9 mouse cellular contexts compared by ENCODE assay signal in the genomic region with DNA sequence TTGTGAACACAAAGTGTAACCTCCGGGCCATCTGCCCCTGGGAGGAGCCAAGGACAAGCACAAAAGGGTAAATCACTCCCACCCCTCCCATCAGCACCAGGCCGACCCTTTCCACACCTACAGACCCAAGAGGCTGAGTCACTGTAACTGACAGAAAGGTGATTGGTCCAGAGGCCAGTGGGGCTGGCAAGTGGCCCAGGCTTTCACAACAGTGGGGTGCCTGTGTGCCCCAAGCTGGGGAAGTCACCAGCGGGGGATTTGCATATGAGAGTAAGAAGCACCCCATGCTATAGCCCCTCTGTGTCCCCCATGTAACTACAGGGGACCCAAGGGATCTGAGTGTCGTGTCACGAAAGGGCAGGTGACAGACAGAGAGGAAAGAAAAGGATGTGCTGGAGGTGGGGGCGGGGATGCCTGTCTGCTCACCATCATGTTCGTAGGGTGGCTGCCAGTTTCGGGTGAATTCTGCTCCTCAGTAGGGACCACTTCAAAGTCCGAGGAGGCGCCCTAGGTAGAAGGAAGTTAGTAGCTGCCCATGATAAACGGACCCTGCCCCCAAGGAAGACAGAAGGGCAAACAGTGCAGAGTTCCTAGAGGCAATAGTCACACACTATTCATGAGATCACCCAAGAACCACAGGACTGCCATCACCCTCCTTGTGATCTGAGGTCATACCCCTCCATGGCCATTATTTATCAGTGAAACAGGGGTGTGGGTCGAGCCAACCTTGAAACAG. TPM values are rescaled to one million over a fixed set of nuclear protein-coding genes. Genes with fewer than 3 reads are reported as not detected.
A peak's percentile ranks its signal among the peaks of the same experiment; 100 is the strongest.
DNase-seq lines count a peak whose midpoint lies in the region; ATAC-seq and TF ChIP-seq lines count a peak whose summit lies in the region.
"Had no signal": no experiment of that assay in that cellular context is flagged by ENCODE, and none has a peak within 500 bp of the region (broad histone marks: within the 10 kb centered on the region; RNA-seq: fewer than 3 reads in every experiment).

No protein-coding gene starts in this region.

- no peak overlapping the region for H3K27ac ChIP-seq in heart, embryonic 16.5 days (ENCODE audit: low read length)
- peak overlapping the region; percentile 15; the same call in 1 of the 2 replicates for H3K27ac ChIP-seq in lung, postnatal 0 days (ENCODE audit: low read length)
- H3K27ac ChIP-seq: limb, embryonic 12.5 days had no signal

- H3K4me2 ChIP-seq in heart, embryonic 16.5 days (ENCODE audit: low read depth, low read length): no peak overlapping the region
- H3K4me2 ChIP-seq in lung, postnatal 0 days (replicated peaks; ENCODE audit: low read depth, low read length): no peak overlapping the region
- H3K4me2 ChIP-seq: limb, embryonic 12.5 days had no signal

- no peak overlapping the region for H3K9ac ChIP-seq in heart, embryonic 16.5 days (ENCODE audit: low read length)
- H3K9ac ChIP-seq in lung, postnatal 0 days (replicated peaks; ENCODE audit: low read depth): no peak overlapping the region
- H3K9ac ChIP-seq: limb, embryonic 12.5 days had no signal

- H3K27me3 ChIP-seq in heart, embryonic 16.5 days (ENCODE audit: control insufficient read depth, insufficient read depth, low read length): no peaks in the 10 kb centered on the region
- no peaks in the 10 kb centered on the region for H3K27me3 ChIP-seq in lung, postnatal 0 days (replicated peaks; ENCODE audit: insufficient read depth, low read length)
- H3K27me3 ChIP-seq: limb, embryonic 12.5 days had no signal

- ATAC-seq in heart, embryonic 16.5 days (replicated peaks; ENCODE audit: extremely low read depth, insufficient read depth, low FRiP score): 0 out of 2 replicates have a peak, but pooled peaks have one; percentile 31
- peak; percentile 84 for ATAC-seq in lung, postnatal 0 days

- no peak for TF ChIP-seq EP300 in lung, postnatal 0 days (IDR thresholded peaks at IDR 0.05)

- no peak for TF ChIP-seq CTCF in lung, postnatal 0 days (IDR thresholded peaks at IDR 0.05)

- H3K4me3 ChIP-seq in heart, embryonic 16.5 days (ENCODE audit: low read length): no peak overlapping the region
- H3K4me3 ChIP-seq in lung, postnatal 0 days (ENCODE audit: low read depth, low read length): no peak overlapping the region
- H3K4me3 ChIP-seq: limb, embryonic 12.5 days had no signal

- no peaks in the 10 kb centered on the region for H3K9me3 ChIP-seq in heart, embryonic 16.5 days (replicated peaks; ENCODE audit: control insufficient read depth, low read length)
- H3K9me3 ChIP-seq in lung, postnatal 0 days (ENCODE audit: low read length): no peaks in the 10 kb centered on the region
- H3K9me3 ChIP-seq: limb, embryonic 12.5 days had no signal

- peaks cover 25% of the 10 kb centered on the region for H3K36me3 ChIP-seq in heart, embryonic 16.5 days (ENCODE audit: control insufficient read depth, insufficient read depth)
- peaks cover 17% of the 10 kb centered on the region for H3K36me3 ChIP-seq in lung, postnatal 0 days (ENCODE audit: insufficient read depth, low read length)

- H3K4me1 ChIP-seq in heart, embryonic 16.5 days (ENCODE audit: control insufficient read depth, insufficient read depth, low read length): peaks cover 9% of the 10 kb centered on the region
- H3K4me1 ChIP-seq in lung, postnatal 0 days (ENCODE audit: insufficient read depth, low read depth, low read length): no peaks in the 10 kb centered on the region

- no peak for DNase-seq in heart, adult 11 months
- DNase-seq in CD4-positive helper T cell, adult 2 months (ENCODE audit: low read depth, low spot score): peak; percentile 51
- peak; percentile 84 for DNase-seq in adrenal gland, postnatal 25 days
- DNase-seq in lung, postnatal 0 days (ENCODE audit: low spot score): peak; percentile 65
- no peak for DNase-seq in gastrocnemius, adult 18-20 months (ENCODE audit: low spot score)
- DNase-seq in layer of hippocampus, adult 9-11 months: no peak
- no peak for DNase-seq in adipocyte (ENCODE audit: low spot score)

- 26% methylated on average over 12 of the region's 12 CpGs for WGBS in heart, embryonic 16.5 days
- WGBS in lung, postnatal 0 days: 41% methylated on average over 12 of the region's 12 CpGs

RNA-seq across cellular contexts. Expression of gene Tnip1, which starts 26.5 kb away (rescaled TPM):
- 20.0 and 24.7 TPM in 2 replicates for polyA plus RNA-seq in heart, embryonic 16.5 days (2015; fragmentation: Nextera tagmentation; extraction: Ambion mirVana)
- 79.9 and 97.1 TPM in 2 replicates for total RNA-seq in adrenal gland, postnatal 25 days (2021)
- polyA plus RNA-seq in lung, postnatal 0 days (2015; fragmentation: Nextera tagmentation; extraction: Ambion mirVana): 17.6 and 22.7 TPM in 2 replicates
- 10 to 100 TPM; 35.9 to 36.3 TPM for total RNA-seq in gastrocnemius, adult 18-20 months (2021)

RNA-seq across cellular contexts. Expression of gene Gpx3, which starts 34.0 kb away (rescaled TPM):
- 771 and 1,022 TPM in 2 replicates for polyA plus RNA-seq in heart, embryonic 16.5 days (2015; fragmentation: Nextera tagmentation; extraction: Ambion mirVana)
- 255 and 328 TPM in 2 replicates for total RNA-seq in adrenal gland, postnatal 25 days (2021)
- 342 and 535 TPM in 2 replicates for polyA plus RNA-seq in lung, postnatal 0 days (2015; fragmentation: Nextera tagmentation; extraction: Ambion mirVana)
- 100 to 1,000 TPM in 1 of 2 experiments, 10 to 100 TPM in 1; 98.9 to 187 TPM for total RNA-seq in gastrocnemius, adult 18-20 months (2021)

Comparison
In these comparisons a context has a peak if more than half of its experiments do, and no peak if none do; other contexts are left out.
1. DNase-seq: peak in CD4-positive helper T cell, adult 2 months (single experiment), adrenal gland, postnatal 25 days (single experiment) and lung, postnatal 0 days (single experiment); none in heart, adult 11 months (single experiment), gastrocnemius, adult 18-20 months (single experiment), layer of hippocampus, adult 9-11 months (single experiment) and adipocyte (single experiment).